ENCODE assay signal across 11 mouse cellular contexts in the genomic region with DNA sequence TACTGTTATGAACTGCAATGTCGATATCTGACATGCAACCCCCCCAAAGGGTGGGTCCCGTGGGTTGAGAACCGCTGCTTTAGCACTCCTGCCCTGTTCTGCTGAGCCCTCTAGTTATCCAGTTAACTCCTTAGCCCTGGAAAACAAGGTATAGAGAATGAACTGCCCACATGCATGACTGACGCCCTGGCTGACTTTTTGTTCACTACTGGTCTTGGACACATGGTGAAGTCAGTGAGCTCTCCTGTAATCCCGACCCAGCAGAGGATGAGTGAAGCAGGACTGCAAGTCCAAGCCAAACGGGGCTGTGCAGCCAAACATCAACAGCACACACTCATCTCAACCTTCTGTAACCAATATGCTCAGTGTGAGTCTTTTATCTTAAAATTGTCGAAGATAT. TPM values are rescaled to one million over a fixed set of nuclear protein-coding genes. Genes with fewer than 3 reads are reported as not detected.
DNase-seq lines count a peak whose midpoint lies in the region; ATAC-seq and TF ChIP-seq lines count a peak whose summit lies in the region.
"Had no signal": no experiment of that assay in that cellular context is flagged by ENCODE, and none has a peak within 500 bp of the region (broad histone marks: within the 10 kb centered on the region; RNA-seq: fewer than 3 reads in every experiment).

No protein-coding gene starts in this region.

- no peak overlapping the region for H3K27ac ChIP-seq in heart, embryonic 16.5 days (ENCODE audit: low read length)
- no peak overlapping the region for H3K27ac ChIP-seq in embryonic facial prominence, embryonic 10.5 days (replicated peaks)
- no peak overlapping the region for H3K27ac ChIP-seq in forebrain, postnatal 0 days (ENCODE audit: low read depth, low read length)
- no peak overlapping the region for H3K27ac ChIP-seq in midbrain, embryonic 12.5 days (replicated peaks)
- H3K27ac ChIP-seq: liver, embryonic 14.5 days had no signal

- peak overlapping the region; percentile 72; the same call in 1 of the 2 replicates for H3K4me2 ChIP-seq in heart, embryonic 16.5 days (ENCODE audit: low read depth, low read length)
- H3K4me2 ChIP-seq in forebrain, postnatal 0 days (ENCODE audit: low read depth) = peak overlapping the region; percentile 60; the same call in 1 of the 2 replicates
- peak overlapping the region; percentile 69 for H3K4me2 ChIP-seq in midbrain, embryonic 12.5 days (replicated peaks)

- H3K9ac ChIP-seq in heart, embryonic 16.5 days (ENCODE audit: low read length) = no peak overlapping the region
- no peak overlapping the region for H3K9ac ChIP-seq in forebrain, postnatal 0 days
- peak overlapping the region; percentile 99; the same call in 1 of the 2 replicates for H3K9ac ChIP-seq in midbrain, embryonic 12.5 days (replicated peaks)
- H3K9ac ChIP-seq: liver, embryonic 14.5 days had no signal

- TF ChIP-seq CTCF in forebrain, postnatal 0 days (IDR thresholded peaks at IDR 0.05; ENCODE audit: low read depth) = no peak

- no peaks in the 10 kb centered on the region for H3K9me3 ChIP-seq in heart, embryonic 16.5 days (replicated peaks; ENCODE audit: control insufficient read depth, low read length)
- H3K9me3 ChIP-seq in embryonic facial prominence, embryonic 10.5 days = no peaks in the 10 kb centered on the region
- no peaks in the 10 kb centered on the region for H3K9me3 ChIP-seq in forebrain, postnatal 0 days (ENCODE audit: low read length)
- H3K9me3 ChIP-seq in midbrain, embryonic 12.5 days = no peaks in the 10 kb centered on the region
- H3K9me3 ChIP-seq: G1E had no signal

- 76% methylated on average over 7 of the region's 7 CpGs for WGBS in heart, embryonic 16.5 days
- 89% methylated on average over 7 of the region's 7 CpGs for WGBS in embryonic facial prominence, embryonic 10.5 days
- 83% methylated on average over 7 of the region's 7 CpGs for WGBS in forebrain, postnatal 0 days
- WGBS in midbrain, embryonic 12.5 days = 90% methylated on average over 7 of the region's 7 CpGs

- H3K27me3 ChIP-seq in heart, embryonic 16.5 days (ENCODE audit: control insufficient read depth, insufficient read depth, low read length) = no peaks in the 10 kb centered on the region
- no peaks in the 10 kb centered on the region for H3K27me3 ChIP-seq in embryonic facial prominence, embryonic 10.5 days (replicated peaks; ENCODE audit: low read depth, poor library complexity, severe bottlenecking)
- H3K27me3 ChIP-seq in forebrain, postnatal 0 days (ENCODE audit: insufficient read depth, low read length) = no peaks in the 10 kb centered on the region
- H3K27me3 ChIP-seq in midbrain, embryonic 12.5 days = no peaks in the 10 kb centered on the region

- no peak for ATAC-seq in heart, embryonic 16.5 days (replicated peaks; ENCODE audit: extremely low read depth, insufficient read depth, low FRiP score)
- no peak for ATAC-seq in forebrain, postnatal 0 days
- no peak for ATAC-seq in midbrain, embryonic 12.5 days (ENCODE audit: low FRiP score, low read depth)
- ATAC-seq in inflammation-experienced regulatory T-cells, adult 6 months = no peak

- DNase-seq in heart, postnatal 14 days = no peak
- no peak for DNase-seq in embryonic facial prominence, embryonic 10.5 days (ENCODE audit: low spot score)
- no peak for DNase-seq in forebrain, postnatal 0 days
- no peak for DNase-seq in left cerebral cortex, postnatal 25 days (ENCODE audit: low spot score in 2 of 2)
- DNase-seq in gastrocnemius, postnatal 25 days = no peak
- DNase-seq: adrenal gland, postnatal 36 days had no signal

- H3K4me3 ChIP-seq in heart, embryonic 16.5 days (ENCODE audit: low read length) = no peak overlapping the region
- peak overlapping the region; percentile 99 for H3K4me3 ChIP-seq in embryonic facial prominence, embryonic 10.5 days
- no peak overlapping the region for H3K4me3 ChIP-seq in forebrain, postnatal 0 days (ENCODE audit: low read depth, low read length)
- H3K4me3 ChIP-seq in midbrain, embryonic 12.5 days = peak overlapping the region; percentile 98; the same call in 1 of the 2 replicates

- peaks cover 8% of the 10 kb centered on the region; the same call in 1 of the 2 replicates for H3K36me3 ChIP-seq in heart, embryonic 16.5 days (ENCODE audit: control insufficient read depth, insufficient read depth)
- peaks cover 55% of the 10 kb centered on the region for H3K36me3 ChIP-seq in embryonic facial prominence, embryonic 10.5 days (replicated peaks)
- peaks cover 23% of the 10 kb centered on the region; the same call in 1 of the 2 replicates for H3K36me3 ChIP-seq in forebrain, postnatal 0 days (ENCODE audit: insufficient read depth)
- H3K36me3 ChIP-seq in midbrain, embryonic 12.5 days = peaks cover 48% of the 10 kb centered on the region

- peaks cover 18% of the 10 kb centered on the region for H3K4me1 ChIP-seq in heart, embryonic 16.5 days (ENCODE audit: control insufficient read depth, insufficient read depth, low read length)
- H3K4me1 ChIP-seq in embryonic facial prominence, embryonic 10.5 days = peaks cover 26% of the 10 kb centered on the region
- H3K4me1 ChIP-seq in forebrain, postnatal 0 days (ENCODE audit: insufficient read depth) = no peaks in the 10 kb centered on the region; the same call in 1 of the 2 replicates
- peaks cover 20% of the 10 kb centered on the region for H3K4me1 ChIP-seq in midbrain, embryonic 12.5 days

- intact Hi-C loops in heart, postnatal 14 days (cut with DNase I) = loop anchor here (5.0 kb wide), 2 partner anchors 47 to 67 kb away; a partner anchor contains a TSS
- intact Hi-C loops in left cerebral cortex, postnatal 25 days (cut with DNase I) = no loop called here

RNA-seq across cellular contexts. Expression of a gene that starts 1.8 kb away (rescaled TPM):
- 67.4 and 68.3 TPM in 2 replicates for polyA plus RNA-seq in heart, embryonic 16.5 days (2015; fragmentation: Nextera tagmentation; extraction: Ambion mirVana)
- 10 to 100 TPM; 93.1 to 93.7 TPM for total RNA-seq in heart, postnatal 14 days (2021)
- 127 and 130 TPM in 2 replicates for polyA plus RNA-seq in embryonic facial prominence, embryonic 10.5 days (2016; fragmentation: Nextera tagmentation; extraction: Ambion mirVana)
- total RNA-seq in forebrain, postnatal 0 days (2014; rRNA removed) = 151 and 196 TPM in 2 replicates
- polyA plus RNA-seq in forebrain, postnatal 0 days (2015; fragmentation: Nextera tagmentation; extraction: Ambion mirVana) = 122 and 145 TPM in 2 replicates
- polyA plus RNA-seq in midbrain, embryonic 12.5 days (2016; fragmentation: Nextera tagmentation; extraction: Ambion mirVana) = 210 and 222 TPM in 2 replicates
- 100 to 1,000 TPM; 135 to 159 TPM for total RNA-seq in left cerebral cortex, postnatal 25 days (2021)
- 10 to 100 TPM; 59.2 to 63.4 TPM for total RNA-seq in gastrocnemius, postnatal 25 days (2021)
- 10 to 100 TPM; 26.9 to 55.5 (median 47.3) TPM for polyA plus RNA-seq in inflammation-experienced regulatory T-cells, adult 6 months (2017; shearing (Covaris generic))

RNA-seq across cellular contexts. Expression of a gene that starts 47.0 kb away (rescaled TPM):
- polyA plus RNA-seq in heart, embryonic 16.5 days (2015; fragmentation: Nextera tagmentation; extraction: Ambion mirVana) = 250 and 264 TPM in 2 replicates
- total RNA-seq in heart, postnatal 14 days (2021) = 10 to 100 TPM; 51.1 to 53.5 TPM
- 895 and 901 TPM in 2 replicates for polyA plus RNA-seq in embryonic facial prominence, embryonic 10.5 days (2016; fragmentation: Nextera tagmentation; extraction: Ambion mirVana)
- total RNA-seq in forebrain, postnatal 0 days (2014; rRNA removed) = 141 and 166 TPM in 2 replicates
- 241 and 247 TPM in 2 replicates for polyA plus RNA-seq in forebrain, postnatal 0 days (2015; fragmentation: Nextera tagmentation; extraction: Ambion mirVana)
- 718 and 726 TPM in 2 replicates for polyA plus RNA-seq in midbrain, embryonic 12.5 days (2016; fragmentation: Nextera tagmentation; extraction: Ambion mirVana)
- 10 to 100 TPM; 52.5 to 71.7 TPM for total RNA-seq in left cerebral cortex, postnatal 25 days (2021)
- total RNA-seq in gastrocnemius, postnatal 25 days (2021) = 10 to 100 TPM; 30.2 to 38.5 TPM
- 10 to 100 TPM; 57.3 to 89.3 (median 57.4) TPM for polyA plus RNA-seq in inflammation-experienced regulatory T-cells, adult 6 months (2017; shearing (Covaris generic))

Comparison
In these comparisons a context has a peak if more than half of its experiments do, and no peak if none do; other contexts are left out.
1. H3K4me3 ChIP-seq: peak in embryonic facial prominence, embryonic 10.5 days (single experiment) and midbrain, embryonic 12.5 days (single experiment); none in heart, embryonic 16.5 days (single experiment) and forebrain, postnatal 0 days (single experiment).
2. Peak in every context shown above with its lines, with median percentiles within 50 percentile points of each other: H3K4me2 ChIP-seq.